Mouse (Mus musculus) 3134 (cell line): ENCODE results near the gene Xxylt1.

ENCODE experiments used
- DNase-seq: peaks from one replicate; pipeline ENCODE4 v3.0.0-alpha.2; 2011; ENCODE audit warnings: low spot score; ENCODE audit not compliant: insufficient read length; ENCODE audit errors: extremely low read depth

Gene Xxylt1

GRCm38 (mm10) chr16:30928076-30928750 is 153.0 kb downstream of the Xxylt1 start:
- no peak for DNase-seq

- DNase-seq, result no peak
Observed at GRCm38 (mm10) chr16:30925496-30925895, 155.7 kb downstream of the Xxylt1 start.

DNA sequence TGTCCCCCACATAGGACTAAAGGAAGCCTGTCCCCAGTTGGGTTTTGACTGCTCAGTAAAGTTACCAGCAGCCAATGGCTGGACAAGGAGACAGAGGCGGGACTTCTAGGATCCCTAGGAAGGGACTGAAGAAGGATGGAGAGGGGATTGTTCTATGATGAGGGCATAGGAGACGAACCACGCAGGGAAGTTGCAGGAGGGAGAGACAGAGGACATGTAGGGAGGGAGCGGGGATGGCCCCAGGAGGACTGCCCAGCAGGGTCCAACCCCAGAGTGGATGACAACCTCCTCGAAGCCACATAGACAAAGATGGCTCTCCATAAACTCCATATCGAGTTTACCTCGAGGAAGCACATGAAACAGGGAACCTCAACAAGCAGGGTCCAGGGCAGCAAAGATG is 157.3 kb downstream of the Xxylt1 start:
- DNase-seq, result no peak

- DNase-seq, result peak; percentile 18
Observed at GRCm38 (mm10) chr16:30922548-30922947, 158.7 kb downstream of the Xxylt1 start.

DNA sequence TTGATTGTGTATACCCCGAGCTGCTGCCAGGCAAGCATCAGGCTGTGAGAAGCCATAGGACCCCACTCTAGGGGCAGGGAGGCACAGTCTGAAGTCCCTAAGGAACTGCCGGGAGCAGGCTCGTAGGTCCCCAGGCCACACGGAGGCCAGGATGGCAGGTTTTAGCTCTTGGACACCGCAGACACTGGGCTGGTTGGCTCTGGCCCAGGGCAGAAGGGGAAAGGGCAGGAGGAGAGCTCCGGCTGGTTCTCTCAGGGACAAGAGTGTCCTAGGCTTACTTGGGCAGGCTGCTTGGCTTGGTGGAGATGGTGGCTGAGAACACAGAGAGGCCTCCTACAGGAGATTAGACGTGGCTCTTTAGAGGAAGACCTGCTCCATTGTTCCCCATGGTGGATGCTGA is 162.4 kb downstream of the Xxylt1 start:
- DNase-seq, result no peak

- DNase-seq, result no peak
Observed at GRCm38 (mm10) chr16:30916931-30917330, 164.3 kb downstream of the Xxylt1 start.

DNA sequence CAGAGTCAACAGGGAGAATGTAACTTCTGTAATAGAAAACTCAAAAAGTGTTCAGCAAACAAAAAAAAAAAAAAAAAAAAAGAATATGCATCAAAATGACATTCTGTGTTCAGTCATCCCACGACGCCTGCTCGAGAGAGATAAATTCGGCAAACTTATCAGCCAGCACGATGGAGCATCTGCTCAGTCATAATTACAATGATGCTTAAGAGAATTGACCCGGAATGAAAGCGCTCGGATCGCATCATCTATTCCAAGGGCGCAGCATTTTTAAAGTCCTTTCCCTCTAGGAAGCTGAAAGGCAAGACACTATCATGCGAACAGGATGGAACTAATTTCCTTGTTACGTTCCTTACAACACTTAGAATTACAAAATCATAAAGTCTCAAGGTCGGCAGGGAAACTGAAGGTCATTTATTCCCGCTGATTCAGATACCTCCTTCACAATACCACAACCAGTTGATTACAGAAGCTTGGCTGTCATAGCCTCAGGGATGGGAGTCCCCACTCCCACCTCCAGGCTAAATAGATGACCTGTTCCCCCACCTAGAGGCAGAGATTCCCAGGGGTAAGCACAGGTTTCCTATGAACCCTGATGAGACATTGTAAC is 165.5 kb downstream of the Xxylt1 start:
- no peak for DNase-seq
